Mouse (Mus musculus): ENCODE data around the gene Ldhal6b. TPM values are rescaled to one million over a fixed set of nuclear protein-coding genes. Genes with fewer than 3 reads are reported as not detected.
A peak's percentile ranks its signal among the peaks of the same experiment; 100 is the strongest.
"Not testable (repeated sequence)": the region's sequence is repeated elsewhere in the genome, so short reads cannot be mapped to it uniquely, and the experiment has no call there.

Ldhal6b gene
- polyA plus RNA-seq (2016; fragmentation: Nextera tagmentation; extraction: Ambion mirVana): not detected in 2 replicates

DNA sequence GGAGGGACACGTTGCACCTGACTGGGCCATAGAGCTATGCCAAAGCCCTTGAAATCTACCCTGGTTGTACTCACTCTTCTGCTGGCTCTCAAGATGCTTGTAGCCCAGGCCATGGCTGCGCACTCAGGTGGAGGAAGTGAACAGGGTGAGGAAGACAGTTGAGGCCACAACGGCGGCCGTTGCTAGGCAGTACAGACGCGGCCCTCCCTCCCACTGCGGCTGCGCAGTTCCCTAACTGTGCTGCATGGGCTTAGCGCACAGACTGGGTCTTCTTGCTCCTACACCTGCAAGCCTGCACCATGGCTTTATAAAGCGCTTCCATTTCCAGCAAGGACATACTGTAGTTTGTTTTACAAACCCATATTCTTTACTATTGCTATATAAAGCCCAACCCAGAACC, at the start of gene Ldhal6b:
Gene Ldhal6b, minus strand, starts transcription at position 223 of the 400 bp plus-strand sequence.
- no peak within 1 kb of the TSS for H3K4me2 ChIP-seq (replicated peaks)
- H3K9ac ChIP-seq: no peak within 1 kb of the TSS
- H3K27ac ChIP-seq: no peak within 1 kb of the TSS
- peaks cover 4% of the 10 kb centered on the region; the same call in 1 of the 2 replicates for H3K4me1 ChIP-seq
- ATAC-seq (ENCODE audit: low FRiP score, low read depth): no peak
- peaks cover 22% of the 10 kb centered on the region for H3K36me3 ChIP-seq
- H3K4me3 ChIP-seq: no peak within 1 kb of the TSS
- H3K9me3 ChIP-seq: no peaks in the 10 kb centered on the region
- no peaks in the 10 kb centered on the region for H3K27me3 ChIP-seq (replicated peaks)
- 92% methylated on average over 11 of the region's 11 CpGs for WGBS

DNA sequence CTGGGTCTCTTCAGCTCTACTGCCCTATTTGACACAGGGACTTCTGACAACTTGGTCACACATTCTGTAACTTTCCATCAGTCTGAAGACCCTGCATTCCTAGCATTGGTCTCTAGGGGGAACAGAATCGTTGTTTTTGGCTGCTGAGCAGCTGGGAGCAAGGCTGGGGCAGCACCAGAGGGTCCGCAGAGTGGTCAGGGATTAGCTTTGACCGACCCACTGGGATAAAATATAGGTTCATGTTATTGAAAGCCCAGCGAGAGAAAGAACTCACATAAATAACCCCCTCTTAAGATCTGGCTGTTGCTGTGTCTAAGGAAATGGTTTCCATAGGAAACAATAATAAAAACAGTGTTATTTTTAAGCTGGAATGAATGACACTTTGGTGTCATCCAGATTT, 48.6 kb upstream of the Ldhal6b start:
- H3K27me3 ChIP-seq (replicated peaks): no peaks in the 10 kb centered on the region
- ATAC-seq (ENCODE audit: low FRiP score, low read depth): no peak
- no peak overlapping the region for H3K27ac ChIP-seq
- WGBS: 57% methylated on average over 4 of the region's 4 CpGs
- no peaks in the 10 kb centered on the region for H3K9me3 ChIP-seq
- no peak overlapping the region for H3K4me3 ChIP-seq
- H3K4me1 ChIP-seq: no peaks in the 10 kb centered on the region
- no peak overlapping the region for H3K4me2 ChIP-seq (replicated peaks)
- no peak overlapping the region for H3K9ac ChIP-seq
- no peaks in the 10 kb centered on the region for H3K36me3 ChIP-seq

DNA sequence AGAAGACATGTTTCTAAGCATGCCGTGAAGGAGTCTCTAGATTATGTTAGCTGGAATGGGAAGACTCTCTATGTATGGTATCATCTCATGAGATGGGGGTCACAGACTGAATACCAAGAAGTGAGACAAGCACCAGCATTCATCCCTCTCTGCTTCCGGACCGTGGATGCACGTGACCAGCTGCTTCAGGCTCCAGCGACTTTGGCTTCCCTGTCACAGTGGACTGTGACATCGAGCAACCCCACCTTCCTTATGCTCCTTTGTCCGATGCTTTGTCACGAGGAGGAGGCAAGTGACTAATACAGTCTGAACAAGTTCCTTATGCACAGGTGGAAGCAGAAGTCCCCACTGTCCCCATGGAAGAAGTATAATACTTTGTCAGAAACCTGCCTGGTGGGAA, 48.2 kb upstream of the Ldhal6b start:
- H3K4me3 ChIP-seq: no peak overlapping the region
- 85% methylated on average over 8 of the region's 8 CpGs for WGBS

DNA sequence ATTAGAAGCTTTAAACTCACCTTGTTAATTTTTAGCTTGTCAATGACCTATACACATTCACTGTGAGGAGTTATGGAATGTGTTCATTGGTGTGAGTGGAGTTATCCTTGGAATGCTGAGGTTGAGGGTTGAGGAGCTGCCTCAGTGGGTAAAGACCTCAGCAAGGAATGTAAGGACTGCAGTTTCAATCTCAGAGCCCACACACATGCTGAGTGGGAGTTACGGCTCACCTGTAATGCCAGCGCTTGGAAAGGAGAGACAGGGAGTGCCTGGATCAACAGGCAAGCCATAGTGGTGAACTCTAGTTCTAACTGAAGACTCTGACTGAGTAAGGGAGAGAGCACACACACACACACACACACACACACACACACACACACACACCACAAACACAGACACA, 45.3 kb upstream of the Ldhal6b start:
- Histone ChIP-seq H3K4me2 (replicated peaks) (no peak overlapping the region), H3K9ac (no peak overlapping the region), H3K9me3 (no peaks in the 10 kb centered on the region), H3K27me3 (replicated peaks) (no peaks in the 10 kb centered on the region), H3K4me3 (no peak overlapping the region), H3K36me3 (no peaks in the 10 kb centered on the region), H3K4me1 (no peaks in the 10 kb centered on the region), H3K27ac (no peak overlapping the region)
- WGBS: 86% methylated on average over 2 of the region's 2 CpGs
- no peak for ATAC-seq (ENCODE audit: low FRiP score, low read depth)

More for the DNA sequence above, 48.2 kb upstream of the Ldhal6b start:
- no peak for ATAC-seq (ENCODE audit: low FRiP score, low read depth)
- no peak overlapping the region for H3K4me2 ChIP-seq (replicated peaks)
- H3K36me3 ChIP-seq: no peaks in the 10 kb centered on the region
- no peak overlapping the region for H3K27ac ChIP-seq
- H3K27me3 ChIP-seq (replicated peaks): no peaks in the 10 kb centered on the region
- no peak overlapping the region for H3K9ac ChIP-seq
- no peaks in the 10 kb centered on the region for H3K9me3 ChIP-seq
- H3K4me1 ChIP-seq: no peaks in the 10 kb centered on the region

DNA sequence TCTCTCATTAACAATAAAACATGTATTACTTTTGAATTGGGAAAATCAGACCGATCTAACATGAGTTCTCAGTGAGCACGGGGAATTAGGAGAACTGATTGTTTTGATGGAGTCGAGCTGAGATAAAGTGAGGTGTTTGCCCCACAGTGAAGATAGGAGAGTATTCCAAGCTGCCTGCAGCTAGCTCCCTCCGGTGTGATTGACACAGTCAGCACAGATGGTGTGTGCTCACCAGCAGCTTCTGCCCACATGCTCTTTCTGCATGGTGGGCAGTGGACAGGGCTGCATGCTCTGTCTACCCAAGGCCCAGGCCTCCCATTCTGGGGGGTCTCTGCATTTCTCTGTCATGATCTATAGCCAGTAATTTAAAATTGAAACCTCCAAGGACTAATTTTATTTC, 35.1 kb upstream of the Ldhal6b start:
- Histone ChIP-seq H3K36me3 (no peaks in the 10 kb centered on the region), H3K27me3 (replicated peaks) (0 out of 2 replicates have a peak, but pooled peaks cover 2% of the 10 kb centered on the region), H3K27ac (no peak overlapping the region), H3K9me3 (no peaks in the 10 kb centered on the region), H3K9ac (no peak overlapping the region), H3K4me2 (replicated peaks) (no peak overlapping the region), H3K4me1 (no peaks in the 10 kb centered on the region), H3K4me3 (no peak overlapping the region)
- ATAC-seq (ENCODE audit: low FRiP score, low read depth): no peak
- 78% methylated on average over 4 of the region's 4 CpGs for WGBS

DNA sequence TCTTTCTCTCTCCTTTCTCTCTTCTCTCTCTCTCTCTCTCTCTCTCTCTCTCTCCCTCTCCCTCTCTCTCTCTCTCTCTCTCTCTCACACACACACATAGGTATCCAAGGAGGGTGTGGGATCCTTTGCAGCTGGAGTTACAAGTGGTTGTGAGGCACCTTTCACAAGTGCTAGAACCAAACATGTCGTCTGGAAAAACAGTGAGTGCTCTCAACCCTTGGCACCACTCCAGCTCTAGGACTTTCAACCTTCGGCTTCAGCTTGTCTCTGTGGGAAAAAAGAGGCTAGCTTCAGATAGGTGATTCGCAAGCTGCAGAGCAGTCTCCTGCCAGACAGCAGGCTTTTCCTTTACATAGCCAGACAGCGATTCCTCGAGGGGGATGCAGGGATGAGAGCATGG, 25.2 kb upstream of the Ldhal6b start:
- Histone ChIP-seq H3K36me3 (no peaks in the 10 kb centered on the region), H3K4me1 (peaks cover 9% of the 10 kb centered on the region; the same call in 1 of the 2 replicates), H3K27me3 (replicated peaks) (0 out of 2 replicates have a peak, but pooled peaks cover 2% of the 10 kb centered on the region), H3K9ac (no peak overlapping the region), H3K4me3 (no peak overlapping the region), H3K27ac (no peak overlapping the region), H3K4me2 (replicated peaks) (no peak overlapping the region), H3K9me3 (no peaks in the 10 kb centered on the region)
- ATAC-seq (ENCODE audit: low FRiP score, low read depth): no peak
- 76% methylated on average over 5 of the region's 5 CpGs for WGBS

DNA sequence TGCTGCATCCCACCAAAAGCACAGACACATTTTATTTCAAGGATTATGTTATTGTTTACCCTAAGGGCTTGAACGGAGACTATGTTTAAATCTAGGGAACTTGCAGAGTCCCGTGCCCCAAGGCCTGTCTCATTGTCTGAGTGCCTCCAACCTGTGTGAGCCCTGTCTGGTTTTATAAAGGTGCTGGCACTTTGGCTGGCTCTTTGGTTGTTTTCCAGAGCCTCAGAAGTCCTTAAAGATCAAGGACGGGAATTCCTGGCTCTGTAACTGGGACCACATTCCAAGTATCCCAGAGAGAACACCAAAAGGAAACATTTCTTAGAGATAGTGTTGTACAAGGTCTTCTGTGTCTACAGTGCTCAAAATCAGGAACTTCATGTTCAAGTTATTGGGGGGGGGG, 24.7 kb upstream of the Ldhal6b start:
- ATAC-seq (ENCODE audit: low FRiP score, low read depth): no peak

DNA sequence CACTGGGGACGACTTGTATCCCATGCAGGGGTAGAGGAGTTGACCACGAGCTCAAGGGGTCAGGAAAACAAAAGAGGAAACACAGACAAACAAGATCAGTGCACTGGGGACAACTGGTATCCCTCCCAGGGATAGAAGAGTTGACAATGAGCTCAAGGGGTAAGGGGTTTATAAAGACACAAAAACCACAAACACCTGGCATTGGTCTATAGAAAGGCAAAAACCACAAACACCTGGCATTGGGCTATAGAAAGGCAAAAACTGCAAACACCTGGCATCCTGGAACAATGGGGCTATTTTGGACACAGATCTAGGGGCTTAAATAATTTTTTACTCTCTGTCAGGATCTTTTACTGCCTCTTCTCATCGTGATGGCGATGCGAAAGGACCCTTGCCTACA, 23.8 kb upstream of the Ldhal6b start:
- not testable (repeated sequence) for H3K9ac ChIP-seq; H3K4me3 ChIP-seq; H3K27ac ChIP-seq; ATAC-seq (ENCODE audit: low FRiP score, low read depth); H3K36me3 ChIP-seq; H3K27me3 ChIP-seq (replicated peaks); H3K9me3 ChIP-seq; H3K4me2 ChIP-seq (replicated peaks)
- WGBS: 76% methylated on average over 5 of the region's 5 CpGs
- peaks cover 12% of the 10 kb centered on the region; the same call in 1 of the 2 replicates for H3K4me1 ChIP-seq

More for the DNA sequence above, 24.7 kb upstream of the Ldhal6b start:
- Histone ChIP-seq H3K36me3 (no peaks in the 10 kb centered on the region), H3K4me2 (replicated peaks) (no peak overlapping the region), H3K27ac (no peak overlapping the region), H3K9ac (no peak overlapping the region), H3K4me1 (peaks cover 9% of the 10 kb centered on the region; the same call in 1 of the 2 replicates), H3K27me3 (replicated peaks) (no peaks in the 10 kb centered on the region), H3K4me3 (no peak overlapping the region), H3K9me3 (no peaks in the 10 kb centered on the region)
- 78% methylated on average over 3 of the region's 3 CpGs for WGBS

DNA sequence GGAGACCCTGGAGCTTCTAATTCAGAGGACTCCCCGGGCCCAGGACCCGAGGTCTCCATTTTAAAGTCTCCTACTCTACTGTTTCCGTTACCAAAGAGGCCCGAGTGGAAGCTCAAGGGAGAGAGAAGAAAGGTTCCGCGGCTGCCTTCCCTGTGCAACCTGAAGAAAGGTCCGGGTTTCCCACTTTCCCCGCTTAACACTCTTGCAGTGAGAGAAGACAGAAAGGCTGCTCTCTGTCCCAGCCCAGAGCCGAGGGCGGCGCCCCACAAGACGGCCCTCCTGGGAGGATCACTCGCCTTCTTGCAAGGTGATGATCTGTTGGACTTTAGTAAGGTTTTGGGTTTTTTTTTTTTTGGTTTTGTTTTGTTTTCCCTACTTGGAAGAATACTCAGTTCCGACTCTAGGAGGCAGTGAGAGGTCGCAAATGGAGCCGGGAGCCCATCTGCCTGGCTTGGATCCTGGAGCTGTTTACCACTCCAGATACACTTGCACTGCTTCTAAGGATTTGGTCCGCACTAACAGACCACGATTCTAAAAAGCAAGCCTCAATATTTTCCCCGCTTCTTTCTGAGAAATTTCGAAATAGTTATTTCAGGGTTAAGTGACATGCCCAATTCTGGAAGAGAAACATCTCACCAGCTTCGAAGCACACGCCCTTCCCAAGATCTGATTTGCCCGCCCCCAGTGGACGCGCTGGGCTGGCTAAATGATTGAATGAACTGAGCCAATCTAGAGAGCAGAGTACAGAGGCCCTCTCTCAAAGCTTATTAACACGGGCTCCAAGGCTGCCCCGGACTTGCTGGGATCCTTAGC, 21.8 kb upstream of the Ldhal6b start, which contains the start of gene Tmem242:
Gene Tmem242, minus strand, starts transcription at position 101 of the 813 bp plus-strand sequence.
- under 1% methylated on average over 27 of the region's 27 CpGs for WGBS
- ATAC-seq (ENCODE audit: low FRiP score, low read depth): peak; percentile 90
- no peak within 1 kb of the TSS for H3K27ac ChIP-seq
- H3K36me3 ChIP-seq: 0 out of 2 replicates have a peak, but pooled peaks cover 3% of the 10 kb centered on the region
- peak within 1 kb of the TSS; percentile 74 for H3K4me2 ChIP-seq (replicated peaks)
- H3K27me3 ChIP-seq (replicated peaks): no peaks in the 10 kb centered on the region
- H3K9me3 ChIP-seq: no peaks in the 10 kb centered on the region
- H3K4me3 ChIP-seq: peak within 1 kb of the TSS; percentile 66
- peaks cover 12% of the 10 kb centered on the region; the same call in 1 of the 2 replicates for H3K4me1 ChIP-seq
- H3K9ac ChIP-seq: peak within 1 kb of the TSS; percentile 82

DNA sequence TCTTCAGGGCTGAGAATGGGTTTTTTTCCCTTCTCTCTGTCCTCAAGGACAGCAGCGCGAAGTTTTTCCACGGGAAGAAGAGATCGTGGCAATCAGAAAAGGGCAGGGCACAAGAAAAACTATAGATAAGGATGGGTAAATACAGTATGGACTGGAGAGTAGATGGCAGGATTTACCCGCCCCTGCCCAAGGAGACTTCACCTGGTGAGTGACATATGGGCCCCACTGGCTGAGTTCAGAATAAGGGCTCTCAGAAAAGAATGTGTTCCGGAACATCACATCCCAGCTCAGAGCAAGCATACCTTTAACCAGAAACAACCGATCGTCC, 21.2 kb upstream of the Ldhal6b start:
- 0 out of 2 replicates have a peak, but pooled peaks cover 3% of the 10 kb centered on the region for H3K36me3 ChIP-seq
- H3K27ac ChIP-seq: no peak overlapping the region
- 1% methylated on average over 8 of the region's 8 CpGs for WGBS
- peak overlapping the region; percentile 82 for H3K9ac ChIP-seq
- H3K4me2 ChIP-seq (replicated peaks): peak overlapping the region; percentile 74
- peak overlapping the region; percentile 66 for H3K4me3 ChIP-seq
- H3K9me3 ChIP-seq: no peaks in the 10 kb centered on the region
- no peak for ATAC-seq (ENCODE audit: low FRiP score, low read depth)
- peaks cover 12% of the 10 kb centered on the region; the same call in 1 of the 2 replicates for H3K4me1 ChIP-seq
- H3K27me3 ChIP-seq (replicated peaks): no peaks in the 10 kb centered on the region

DNA sequence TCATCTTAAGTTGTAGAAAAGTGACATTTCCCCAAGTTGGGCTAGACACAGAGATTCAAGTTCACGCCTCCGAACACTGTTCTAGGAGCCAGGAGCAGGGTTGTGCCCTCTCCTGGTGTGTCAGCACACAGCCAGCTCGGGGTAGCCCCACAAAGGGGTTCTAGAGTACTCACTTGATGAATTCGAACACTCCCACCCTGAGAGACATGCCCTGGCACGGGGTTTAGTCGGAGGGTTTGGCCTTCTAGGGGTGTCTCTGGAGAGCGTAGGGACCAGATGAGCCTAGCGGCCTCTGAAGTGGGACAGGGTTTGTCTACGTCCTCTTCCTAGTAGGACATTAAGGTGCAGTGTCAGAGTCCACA, 11.2 kb upstream of the Ldhal6b start:
- Histone ChIP-seq H3K4me3 (no peak overlapping the region), H3K4me1 (no peaks in the 10 kb centered on the region), H3K9me3 (no peaks in the 10 kb centered on the region), H3K27me3 (replicated peaks) (no peaks in the 10 kb centered on the region), H3K4me2 (replicated peaks) (no peak overlapping the region), H3K9ac (no peak overlapping the region), H3K27ac (peak overlapping the region; percentile 2; the same call in 1 of the 2 replicates), H3K36me3 (peaks cover 27% of the 10 kb centered on the region)
- ATAC-seq (ENCODE audit: low FRiP score, low read depth): peak; percentile 67
- 79% methylated on average over 9 of the region's 9 CpGs for WGBS

DNA sequence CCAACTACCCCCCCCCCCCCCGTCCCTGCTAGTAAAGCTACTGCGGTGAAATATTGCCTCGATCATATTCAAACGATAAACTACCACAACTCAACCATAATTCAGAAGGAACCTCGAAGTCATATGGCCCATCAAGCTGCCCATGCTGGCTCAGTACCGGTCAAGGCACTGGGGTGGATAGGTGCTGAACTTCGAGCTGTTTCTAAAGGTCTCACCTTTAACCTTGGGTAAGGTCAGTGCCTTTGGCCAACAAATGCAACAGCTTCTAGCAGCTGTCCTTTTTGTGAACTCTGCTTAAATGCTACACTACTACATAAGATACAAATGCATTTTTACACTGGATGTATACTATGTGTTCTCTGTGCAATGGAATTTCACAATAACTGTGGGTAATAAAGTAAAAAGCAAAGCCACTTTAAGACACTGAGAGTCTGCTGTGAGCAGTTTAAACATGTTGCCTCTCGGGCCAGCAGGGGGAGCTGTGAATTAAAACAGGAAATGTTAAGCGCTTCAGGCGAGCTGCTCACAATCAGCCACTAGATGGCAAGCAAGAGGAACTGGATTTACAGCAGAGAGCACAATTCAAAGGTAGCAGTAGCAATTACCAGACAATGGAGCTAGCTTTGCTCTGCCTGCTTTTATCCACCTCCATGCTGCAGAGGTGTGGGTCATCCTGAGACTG, 10.7 kb upstream of the Ldhal6b start:
- 63% methylated on average over 10 of the region's 10 CpGs for whole genome bisulfite sequencing

More for the DNA sequence above, 10.7 kb upstream of the Ldhal6b start:
- H3K9ac ChIP-seq: no peak overlapping the region
- H3K9me3 ChIP-seq: no peaks in the 10 kb centered on the region
- no peak overlapping the region for H3K4me2 ChIP-seq (replicated peaks)
- peak; percentile 75 for ATAC-seq (ENCODE audit: low FRiP score, low read depth)
- H3K36me3 ChIP-seq: peaks cover 27% of the 10 kb centered on the region
- H3K4me1 ChIP-seq: no peaks in the 10 kb centered on the region
- no peaks in the 10 kb centered on the region for H3K27me3 ChIP-seq (replicated peaks)
- H3K4me3 ChIP-seq: no peak overlapping the region
- H3K27ac ChIP-seq: 0 out of 2 replicates have a peak overlapping the region, but pooled peaks have one; percentile 2
